Mouse (Mus musculus): ENCODE results near the gene Paqr8.

The Paqr8 gene

DNA sequence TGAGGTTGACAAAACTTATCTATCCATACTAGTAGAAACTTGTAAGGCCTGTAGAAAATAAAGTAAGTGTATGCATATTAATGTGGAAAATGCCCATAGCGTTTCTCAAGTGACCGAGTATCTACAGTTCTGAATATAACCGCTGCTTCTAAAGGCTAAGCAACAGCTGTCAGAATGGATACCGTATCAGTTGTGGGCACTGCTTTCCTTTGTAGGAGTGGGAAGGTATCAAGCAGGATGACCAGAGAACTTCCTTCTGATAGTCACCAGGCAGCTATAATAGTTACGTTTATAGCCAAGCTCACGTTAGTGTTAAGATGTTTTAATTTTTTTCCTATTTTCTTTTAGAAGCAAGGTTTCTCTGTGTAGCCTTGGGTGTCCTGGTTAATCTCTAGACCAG, 83.0 kb downstream of the Paqr8 start:
- no peak for DNase-seq (ENCODE audit: low spot score)

DNA sequence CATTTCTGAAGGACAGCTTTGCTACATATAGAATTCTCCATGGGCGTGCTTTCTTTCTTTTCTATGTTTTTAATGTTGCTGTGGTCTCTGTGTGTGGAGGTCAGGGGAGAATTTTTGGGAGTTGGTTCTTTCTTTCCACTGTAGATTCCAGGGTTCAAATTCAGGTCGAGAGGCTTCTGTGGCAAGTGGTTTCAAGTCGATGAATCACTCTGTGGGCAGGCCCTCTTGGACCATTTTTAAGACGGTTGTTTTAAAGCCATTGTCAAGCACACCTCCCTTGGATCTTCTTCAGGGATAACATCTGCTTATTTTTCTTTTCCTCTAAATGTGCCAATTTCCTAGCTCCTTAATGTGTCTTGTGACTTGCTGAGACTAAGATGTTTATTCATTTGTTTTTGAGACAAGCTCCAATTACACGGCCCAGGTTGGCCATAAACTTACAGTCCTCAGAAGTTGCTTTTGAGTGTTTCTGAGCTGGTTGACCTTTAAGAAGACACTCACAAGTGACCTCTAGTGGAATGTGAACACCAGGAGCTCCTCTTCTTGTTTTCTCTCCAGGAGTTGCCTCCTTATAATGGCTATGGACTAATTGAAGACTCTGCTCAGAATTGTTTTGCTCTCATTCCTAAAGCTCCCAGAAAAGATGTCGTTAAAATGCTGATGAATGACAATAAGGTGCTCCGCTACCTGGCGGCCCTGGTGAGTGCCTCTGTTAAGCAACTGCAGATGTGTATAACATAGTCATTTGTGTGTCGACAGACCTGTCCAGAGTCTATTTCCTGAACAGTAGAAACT, 84.1 kb downstream of the Paqr8 start:
- DNase-seq (ENCODE audit: low spot score) = no peak

DNA sequence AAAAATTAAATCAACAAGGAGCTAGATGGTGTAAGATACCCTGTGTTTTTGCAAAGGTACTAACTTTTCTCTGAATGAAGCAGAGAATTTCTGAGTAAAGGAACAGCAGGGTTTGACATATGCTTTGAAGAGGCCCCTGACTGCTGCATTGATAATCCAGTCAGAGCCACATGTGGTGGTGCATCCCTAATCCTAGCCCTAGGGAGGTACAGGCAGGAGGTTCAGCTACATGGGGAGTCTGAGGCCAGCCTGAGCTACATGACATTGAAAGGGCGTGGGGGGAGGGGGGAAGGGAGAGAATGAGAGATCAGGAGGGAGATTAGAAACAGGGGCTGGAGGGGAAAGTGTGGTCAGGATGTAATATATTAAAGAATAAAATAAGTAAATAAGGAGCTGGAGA, 90.1 kb downstream of the Paqr8 start:
- no peak for DNase-seq (ENCODE audit: low spot score)

DNA sequence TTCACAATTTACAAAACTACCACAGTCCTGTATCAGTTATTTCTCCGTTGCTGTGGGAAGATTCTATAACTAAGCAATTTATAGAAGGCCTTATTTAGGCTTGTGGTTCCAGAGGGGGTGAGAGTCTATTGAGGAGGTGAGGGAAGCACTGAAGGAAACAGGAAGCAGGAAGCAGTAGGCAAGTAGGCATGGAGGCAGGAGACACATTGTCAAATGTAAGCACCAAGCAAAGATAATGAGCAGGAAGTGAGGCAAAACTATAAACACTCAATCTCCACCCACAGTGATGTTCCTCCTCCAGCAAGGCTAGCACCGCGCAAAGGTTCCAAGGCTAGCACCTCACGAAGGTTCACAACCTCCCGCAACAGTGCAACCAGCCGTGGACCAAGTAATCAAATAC, 91.4 kb downstream of the Paqr8 start:
- DNase-seq (ENCODE audit: low spot score) = no peak

- no peak for DNase-seq (ENCODE audit: low spot score)
Measured at GRCm38 (mm10) chr1:20984103-20984502, 93.7 kb downstream of the Paqr8 start.

DNA sequence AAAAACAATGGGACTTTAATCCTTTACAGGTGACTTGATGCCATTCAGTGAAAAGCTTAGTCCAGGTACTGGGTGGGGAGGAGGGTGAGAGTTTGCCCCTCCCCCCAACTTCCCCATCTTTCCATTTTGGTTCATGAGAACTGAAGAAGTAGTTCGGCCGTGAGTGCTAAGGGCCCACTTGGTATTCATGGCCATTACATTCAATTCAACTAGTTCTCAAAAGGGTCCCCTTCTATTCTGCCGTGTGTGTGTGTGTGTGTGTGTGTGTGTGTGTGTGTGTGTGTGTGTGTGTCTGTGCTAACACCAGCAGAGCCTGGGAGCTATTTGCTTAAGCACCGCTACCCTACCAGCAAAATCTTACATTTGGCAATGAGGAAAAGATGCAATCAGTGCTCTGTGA, 94.2 kb downstream of the Paqr8 start:
- DNase-seq (ENCODE audit: low spot score) = no peak

GRCm38 (mm10) chr1:20986378-20987056, 96.1 kb downstream of the Paqr8 start:
- no peak for DNase-seq (ENCODE audit: low spot score)

Measured in left cerebral cortex, adult 11 months (tissue).